Mouse (Mus musculus): ENCODE results near the gene Syngr4.

- no peak for TF ChIP-seq ZC3H11A (IDR thresholded peaks at IDR 0.05; ENCODE audit: low read depth, low read length)
- TF ChIP-seq CTCF (conservative IDR thresholded peaks at IDR 0.05 in 1 of 2, IDR thresholded peaks at IDR 0.05 in 1 of 2; ENCODE audit: low read depth in 2 of 2, low read length in 2 of 2): no peak
- no peak for TF ChIP-seq POLR2A (IDR thresholded peaks at IDR 0.05; ENCODE audit: low read depth, low read length)
- peak; percentile 40 for TF ChIP-seq USF1 (IDR thresholded peaks at IDR 0.05; ENCODE audit: low read depth, low read length)
- TF ChIP-seq SIN3A (IDR thresholded peaks at IDR 0.05; ENCODE audit: low read length): peak; percentile 68
- TF ChIP-seq NRF1 (IDR thresholded peaks at IDR 0.05; ENCODE audit: low read depth, low read length): peak; percentile 90
- TF ChIP-seq MAX (IDR thresholded peaks at IDR 0.05; ENCODE audit: low read length): peak; percentile 96
These were observed 26.6 kb upstream of the Syngr4 start for GRCm38 (mm10) chr7:45922928-45923761.

Measured in CH12.LX (cell line).